ENCODE assay signal across 8 mouse cellular contexts in the genomic region with DNA sequence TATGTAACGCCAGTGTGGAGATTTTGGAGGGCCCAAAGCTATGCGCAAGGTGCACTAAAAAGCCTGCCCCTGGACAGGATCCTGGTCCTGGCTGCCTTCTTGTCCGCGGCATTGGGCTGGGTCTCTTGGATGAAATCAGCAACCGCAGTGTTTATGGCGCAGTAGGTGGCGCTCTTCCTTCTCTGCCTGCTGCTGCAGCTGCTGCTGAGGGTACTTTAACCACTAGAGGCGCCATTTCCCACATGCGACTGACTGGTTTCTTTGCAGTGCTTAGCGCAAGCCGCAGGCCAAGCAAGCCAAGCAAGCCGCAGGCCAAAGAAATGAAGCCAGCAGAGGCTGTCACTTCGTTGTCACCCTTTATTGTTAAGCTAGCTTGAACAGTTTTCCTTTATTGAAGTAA. TPM values are rescaled to one million over a fixed set of nuclear protein-coding genes. Genes with fewer than 3 reads are reported as not detected.
DNase-seq lines count a peak whose midpoint lies in the region; ATAC-seq and TF ChIP-seq lines count a peak whose summit lies in the region.

No protein-coding gene starts in this region.

- peak overlapping the region; percentile 56 for H3K4me3 ChIP-seq in brown adipose tissue, adult 24 weeks (ENCODE audit: insufficient read depth, low read depth, low read length)
- H3K4me3 ChIP-seq in heart, embryonic 13.5 days, result peak overlapping the region; percentile 100
- peak overlapping the region; percentile 92 for H3K4me3 ChIP-seq in kidney, postnatal 0 days (replicated peaks; ENCODE audit: low read depth, low read length)
- H3K4me3 ChIP-seq in liver, embryonic 12.5 days, result peak overlapping the region; percentile 92

- H3K27ac ChIP-seq in brown adipose tissue, adult 24 weeks (replicated peaks; ENCODE audit: low read depth, low read length), result no peak overlapping the region
- no peak overlapping the region for H3K27ac ChIP-seq in heart, embryonic 13.5 days (replicated peaks)
- H3K27ac ChIP-seq in kidney, postnatal 0 days, result no peak overlapping the region
- 0 out of 2 replicates have a peak overlapping the region, but pooled peaks have one; percentile 90 for H3K27ac ChIP-seq in liver, embryonic 12.5 days

- DNase-seq in kidney, postnatal 0 days (ENCODE audit: low spot score), result peak; percentile 98
- peak; percentile 98 for DNase-seq in naive thymus-derived CD4-positive, alpha-beta T cell, adult 2 months (ENCODE audit: low read depth)
- peak; percentile 98 for DNase-seq in splenic B cell, adult 2 months (ENCODE audit: low read depth, low spot score)

- H3K4me2 ChIP-seq in heart, embryonic 13.5 days, result peak overlapping the region; percentile 97
- peak overlapping the region; percentile 88 for H3K4me2 ChIP-seq in kidney, postnatal 0 days (ENCODE audit: low read length)
- H3K4me2 ChIP-seq in liver, embryonic 12.5 days, result peak overlapping the region; percentile 95

- H3K36me3 ChIP-seq in heart, embryonic 13.5 days, result peaks cover 47% of the 10 kb centered on the region
- H3K36me3 ChIP-seq in kidney, postnatal 0 days (ENCODE audit: insufficient read depth, low read length), result peaks cover 35% of the 10 kb centered on the region
- peaks cover 46% of the 10 kb centered on the region for H3K36me3 ChIP-seq in liver, embryonic 12.5 days
- peaks cover 18% of the 10 kb centered on the region; the same call in 1 of the 2 replicates for H3K36me3 ChIP-seq in splenic B cell, adult 2 months (ENCODE audit: control insufficient read depth, insufficient read depth, low read length, poor library complexity, severe bottlenecking)

- H3K9ac ChIP-seq in heart, embryonic 13.5 days, result peak overlapping the region; percentile 97
- H3K9ac ChIP-seq in kidney, postnatal 0 days (ENCODE audit: low read depth, low read length), result no peak overlapping the region
- H3K9ac ChIP-seq in liver, embryonic 12.5 days, result peak overlapping the region; percentile 84

- ATAC-seq in CD4-positive, CD25-positive, alpha-beta regulatory T cell, adult 4 months, result peak; percentile 63
- ATAC-seq in erythroid progenitor cell, adult 5-6 weeks (replicated peaks; ENCODE audit: low FRiP score, poor library complexity, severe bottlenecking), result peak; percentile 77
- ATAC-seq in heart, embryonic 13.5 days (ENCODE audit: extremely low read depth, insufficient number of reproducible peaks, low FRiP score, low TSS enrichment), result no peak; the same call in 1 of the 2 replicates
- ATAC-seq in kidney, postnatal 0 days (replicated peaks; ENCODE audit: low FRiP score, low read depth), result no peak
- ATAC-seq in liver, embryonic 12.5 days, result peak; percentile 51

- H3K4me1 ChIP-seq in brown adipose tissue, adult 24 weeks (ENCODE audit: control insufficient read depth, insufficient read depth, insufficient read length, low read length), result peaks cover 3% of the 10 kb centered on the region; the same call in 1 of the 2 replicates
- peaks cover 38% of the 10 kb centered on the region for H3K4me1 ChIP-seq in heart, embryonic 13.5 days
- peaks cover 4% of the 10 kb centered on the region; the same call in 1 of the 2 replicates for H3K4me1 ChIP-seq in kidney, postnatal 0 days (replicated peaks; ENCODE audit: insufficient read depth, low read length)
- H3K4me1 ChIP-seq in liver, embryonic 12.5 days, result peaks cover 41% of the 10 kb centered on the region

- 2% methylated on average over 13 of the region's 13 CpGs for WGBS in heart, embryonic 13.5 days
- 1% methylated on average over 13 of the region's 13 CpGs for WGBS in kidney, postnatal 0 days
- WGBS in liver, embryonic 12.5 days (ENCODE audit: insufficient replicate concordance), result 3% methylated on average over 13 of the region's 13 CpGs

- H3K9me3 ChIP-seq in heart, embryonic 13.5 days, result no peaks in the 10 kb centered on the region
- no peaks in the 10 kb centered on the region for H3K9me3 ChIP-seq in kidney, postnatal 0 days (replicated peaks; ENCODE audit: low read length)
- H3K9me3 ChIP-seq in liver, embryonic 12.5 days (replicated peaks), result no peaks in the 10 kb centered on the region

- peak; percentile 100 for TF ChIP-seq CTCF in kidney, postnatal 0 days (IDR thresholded peaks at IDR 0.05; ENCODE audit: low read depth)

- no peaks in the 10 kb centered on the region for H3K27me3 ChIP-seq in heart, embryonic 13.5 days (replicated peaks)
- no peaks in the 10 kb centered on the region for H3K27me3 ChIP-seq in kidney, postnatal 0 days (ENCODE audit: insufficient read depth, low read length)
- H3K27me3 ChIP-seq in liver, embryonic 12.5 days (replicated peaks), result no peaks in the 10 kb centered on the region; the same call in 1 of the 2 replicates
- H3K27me3 ChIP-seq in splenic B cell, adult 2 months (ENCODE audit: control insufficient read depth, insufficient read depth, low read length, poor library complexity, severe bottlenecking), result no peaks in the 10 kb centered on the region

RNA-seq across cellular contexts. Expression of a gene that starts 2.6 kb away (rescaled TPM):
- polyA plus RNA-seq in CD4-positive, CD25-positive, alpha-beta regulatory T cell, adult 4 months (2017; shearing (Covaris generic)), result 1,000 to 10,000 TPM; 1,192 to 2,031 TPM
- 398 and 421 TPM in 2 replicates for polyA plus RNA-seq in brown adipose tissue, adult 24 weeks (2012; ENCODE audit: insufficient read depth, insufficient read length, missing spikeins)
- total RNA-seq in erythroid progenitor cell, adult 5-6 weeks (2015; ENCODE audit: low replicate concordance), result 96.0 and 222 TPM in 2 replicates
- 92.8 and 101 TPM in 2 replicates for total RNA-seq in erythroid progenitor cell, adult 5-6 weeks (2017; ENCODE audit: low replicate concordance)
- 821 and 849 TPM in 2 replicates for polyA plus RNA-seq in heart, embryonic 13.5 days (2015; fragmentation: Nextera tagmentation; extraction: Ambion mirVana)
- 1,372 and 1,376 TPM in 2 replicates for polyA plus RNA-seq in kidney, postnatal 0 days (2015; fragmentation: Nextera tagmentation; extraction: Ambion mirVana)
- polyA plus RNA-seq in liver, embryonic 12.5 days (2016; fragmentation: Nextera tagmentation; extraction: Ambion mirVana), result 739 and 779 TPM in 2 replicates

RNA-seq across cellular contexts. Expression of a gene that starts 42.4 kb away (rescaled TPM):
- polyA plus RNA-seq in CD4-positive, CD25-positive, alpha-beta regulatory T cell, adult 4 months (2017; shearing (Covaris generic)), result 10 to 100 TPM; 12.6 to 23.3 TPM
- polyA plus RNA-seq in brown adipose tissue, adult 24 weeks (2012; ENCODE audit: insufficient read depth, insufficient read length, missing spikeins), result 3.0 and 3.7 TPM in 2 replicates
- 1.4 and 10.1 TPM in 2 replicates for total RNA-seq in erythroid progenitor cell, adult 5-6 weeks (2015; ENCODE audit: low replicate concordance)
- 4.8 and 11.3 TPM in 2 replicates for total RNA-seq in erythroid progenitor cell, adult 5-6 weeks (2017; ENCODE audit: low replicate concordance)
- 7.8 and 8.9 TPM in 2 replicates for polyA plus RNA-seq in heart, embryonic 13.5 days (2015; fragmentation: Nextera tagmentation; extraction: Ambion mirVana)
- 17.2 and 18.6 TPM in 2 replicates for polyA plus RNA-seq in kidney, postnatal 0 days (2015; fragmentation: Nextera tagmentation; extraction: Ambion mirVana)
- 6.9 and 8.6 TPM in 2 replicates for polyA plus RNA-seq in liver, embryonic 12.5 days (2016; fragmentation: Nextera tagmentation; extraction: Ambion mirVana)

Comparison
In these comparisons a context has a peak if more than half of its experiments do, and no peak if none do; other contexts are left out.
1. ATAC-seq: peak in CD4-positive, CD25-positive, alpha-beta regulatory T cell, adult 4 months (single experiment), erythroid progenitor cell, adult 5-6 weeks (single experiment) and liver, embryonic 12.5 days (single experiment); none in heart, embryonic 13.5 days (single experiment) and kidney, postnatal 0 days (single experiment).
2. Peak in every context shown above with its lines, with median percentiles within 50 percentile points of each other: H3K4me3 ChIP-seq, H3K4me2 ChIP-seq and DNase-seq.